Mouse (Mus musculus) common myeloid progenitor, adult 5-6 weeks (primary cell): ENCODE results near the gene Gdpd3. TPM values are rescaled to one million over a fixed set of nuclear protein-coding genes. Genes with fewer than 3 reads are reported as not detected.

Source experiments
- ATAC-seq: replicated peaks from 2 replicates; pipeline ENCODE4 v1.8.0; 2016; ENCODE audit warnings: low read depth, mild to moderate bottlenecking, moderate TSS enrichment, inconsistent platforms; ENCODE audit not compliant: poor library complexity, severe bottlenecking
- total RNA-seq: library from RNA; stranded (forward); fragments of 200-1000, 187-1606 nt; gene quantifications from 2 replicates; pipeline ENCODE4 v1.2.3, GENCODE M21; 2017

Gdpd3 gene
- total RNA-seq, 1 experiment from 2014 or later: 5.1 TPM

- no peak for ATAC-seq
These were observed 34.9 kb downstream of the Gdpd3 start for GRCm38 (mm10) chr7:126801057-126801422.

DNA sequence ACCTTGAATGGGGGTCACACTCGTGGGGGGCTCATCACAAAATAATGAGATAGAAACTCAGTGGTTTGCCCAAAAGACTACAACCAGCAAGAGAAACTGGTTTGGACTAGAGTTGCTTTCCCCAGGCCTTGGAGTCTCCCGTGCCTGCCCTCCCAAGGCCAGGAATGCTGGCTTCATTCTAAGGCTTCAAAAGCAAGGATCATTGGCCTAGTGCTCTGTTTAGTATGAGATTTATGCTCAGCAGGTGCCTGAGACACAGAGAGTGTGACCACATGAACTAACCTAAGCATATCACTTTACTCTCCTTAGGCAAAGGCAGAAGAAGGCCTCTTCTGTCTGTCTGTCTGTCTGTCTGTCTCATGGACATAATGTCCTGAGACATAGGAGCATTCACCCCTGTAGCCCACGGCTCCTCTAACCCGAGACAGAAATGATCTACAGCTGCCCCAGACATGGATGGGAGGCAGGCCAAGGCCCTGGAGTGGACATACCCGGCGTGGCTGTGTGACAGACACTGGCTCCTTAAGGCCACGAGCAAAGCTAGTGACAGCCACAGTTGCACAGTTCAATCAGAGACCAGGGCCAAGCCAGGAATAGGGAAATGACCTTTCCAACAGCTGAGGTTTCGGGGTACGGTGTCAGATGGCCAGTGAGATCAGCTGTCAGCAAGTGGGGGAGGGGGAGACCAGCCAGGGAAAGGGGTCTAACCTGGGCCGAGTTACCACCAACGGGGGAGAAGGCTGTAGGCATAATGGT is 36.2 kb downstream of the Gdpd3 start:
- ATAC-seq: no peak

GRCm38 (mm10) chr7:126803181-126803580 is 37.0 kb downstream of the Gdpd3 start:
- no peak for ATAC-seq

- no peak; the same call in 1 of the 2 replicates for ATAC-seq
These were observed 37.6 kb downstream of the Gdpd3 start for GRCm38 (mm10) chr7:126803751-126804150.

- no peak for ATAC-seq
These were observed 40.8 kb downstream of the Gdpd3 start for GRCm38 (mm10) chr7:126806956-126807355.

DNA sequence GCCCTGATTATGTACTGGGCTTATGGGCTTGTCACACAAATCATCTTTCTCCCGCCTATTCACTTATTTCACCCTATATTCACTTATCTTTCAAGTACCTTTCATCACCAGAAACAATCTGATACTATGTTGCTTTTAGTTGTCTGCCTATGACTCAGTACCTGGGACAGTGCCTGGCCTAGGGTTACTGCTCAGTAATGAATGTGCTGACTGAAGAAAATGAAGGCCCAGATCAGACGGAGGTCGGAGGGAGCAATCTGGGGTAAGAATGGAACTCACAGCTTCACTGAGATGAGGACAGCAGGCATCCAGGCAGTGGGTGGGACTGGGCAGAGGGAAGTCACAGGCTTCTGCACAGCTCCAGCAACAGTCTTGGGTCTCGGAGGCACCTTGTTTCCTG is 41.3 kb downstream of the Gdpd3 start:
- no peak for ATAC-seq

GRCm38 (mm10) chr7:126808703-126809455 is 42.7 kb downstream of the Gdpd3 start:
- peak; percentile 92 for ATAC-seq

DNA sequence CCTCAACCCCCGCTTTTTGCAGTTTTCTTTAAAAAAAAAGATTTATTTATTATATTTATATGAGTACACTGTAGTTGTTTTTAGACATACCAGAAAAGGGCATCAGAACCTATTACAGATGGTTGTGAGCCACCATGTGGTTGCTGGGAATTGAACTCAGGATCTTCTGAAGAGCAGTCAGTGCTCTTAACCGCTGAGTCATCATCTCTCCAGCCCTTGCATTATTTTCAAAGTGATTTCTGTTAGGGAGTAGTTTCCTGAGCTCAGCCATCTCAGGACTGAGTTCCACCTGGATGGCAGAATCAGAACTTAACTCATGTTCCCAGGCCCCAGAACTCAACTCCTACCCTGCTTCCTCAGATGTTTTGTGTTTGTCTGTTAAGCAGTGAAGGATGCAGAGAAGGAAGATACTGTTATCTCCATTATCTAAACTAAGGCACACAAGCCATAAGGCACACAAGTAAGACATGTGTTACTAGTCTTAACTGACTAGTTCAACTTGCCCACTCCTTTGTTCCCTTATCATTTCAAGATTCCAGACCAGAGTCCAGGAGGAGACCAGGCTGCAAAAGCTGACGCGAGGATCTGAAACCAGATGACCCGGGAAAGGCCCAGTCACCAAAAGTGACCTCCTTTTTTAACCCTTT is 43.7 kb downstream of the Gdpd3 start:
- no peak for ATAC-seq

DNA sequence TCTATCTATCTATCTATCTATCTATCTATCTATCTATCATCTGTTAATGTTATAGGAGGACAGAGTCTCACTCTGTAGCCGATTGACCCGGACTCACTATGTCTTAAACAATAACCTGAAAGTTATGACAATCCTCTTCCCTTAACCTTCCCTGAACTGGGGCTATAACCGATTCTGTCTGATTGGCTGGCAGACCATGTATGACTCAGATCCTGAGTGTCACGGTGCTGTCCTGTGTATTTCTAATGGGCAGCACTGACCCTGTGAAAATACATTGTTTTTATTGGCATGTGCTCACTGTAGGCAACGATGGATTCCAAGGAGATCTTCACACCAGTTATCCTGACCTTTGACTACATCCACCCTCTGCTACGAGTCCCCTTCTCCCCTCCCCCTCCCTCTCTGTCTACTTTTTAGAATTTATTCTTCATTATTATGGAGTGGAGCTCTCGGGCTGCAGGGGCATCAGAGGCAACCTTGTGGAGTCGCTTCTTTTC is 49.6 kb downstream of the Gdpd3 start:
- no peak for ATAC-seq

- ATAC-seq: no peak
These were observed 50.4 kb downstream of the Gdpd3 start for GRCm38 (mm10) chr7:126816494-126816893.

DNA sequence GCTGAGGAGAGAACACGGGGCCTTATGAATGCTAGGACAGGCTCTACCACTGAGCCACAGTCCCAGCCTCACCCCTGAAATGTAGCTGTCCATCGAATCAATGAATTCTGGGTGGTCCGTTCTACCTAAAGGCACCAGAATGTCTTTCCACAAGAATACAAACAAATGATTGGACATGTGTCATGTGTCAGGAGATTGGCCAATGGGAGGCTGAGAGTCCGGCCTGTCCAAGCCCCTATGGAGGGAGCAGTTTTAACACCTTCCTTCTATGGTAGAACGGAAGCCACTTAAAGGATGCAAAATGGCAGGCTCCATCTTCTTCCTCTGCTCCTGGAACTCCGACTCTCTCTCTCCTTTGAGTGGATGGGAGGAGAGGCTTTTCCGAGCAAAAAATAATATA is 51.5 kb downstream of the Gdpd3 start:
- ATAC-seq: no peak

DNA sequence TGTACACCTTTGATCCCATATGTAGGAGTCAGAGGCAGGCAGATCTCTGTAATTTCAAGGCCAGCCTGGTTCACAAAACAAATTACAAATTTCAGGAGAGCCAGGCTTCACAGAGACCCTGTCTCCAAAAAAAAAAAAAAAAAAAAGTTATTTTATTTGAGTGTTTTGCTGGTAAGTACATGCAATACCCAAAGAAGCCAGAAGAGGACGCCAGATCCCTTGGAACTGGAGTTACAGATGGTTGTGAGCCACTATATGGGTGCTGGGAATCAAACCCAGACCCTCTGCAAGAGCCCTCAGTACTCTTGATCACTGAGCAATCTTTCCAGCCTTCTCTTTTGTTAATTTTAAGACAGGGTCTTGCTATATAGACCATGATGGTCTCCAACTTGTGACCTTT is 52.7 kb downstream of the Gdpd3 start:
- ATAC-seq: no peak

DNA sequence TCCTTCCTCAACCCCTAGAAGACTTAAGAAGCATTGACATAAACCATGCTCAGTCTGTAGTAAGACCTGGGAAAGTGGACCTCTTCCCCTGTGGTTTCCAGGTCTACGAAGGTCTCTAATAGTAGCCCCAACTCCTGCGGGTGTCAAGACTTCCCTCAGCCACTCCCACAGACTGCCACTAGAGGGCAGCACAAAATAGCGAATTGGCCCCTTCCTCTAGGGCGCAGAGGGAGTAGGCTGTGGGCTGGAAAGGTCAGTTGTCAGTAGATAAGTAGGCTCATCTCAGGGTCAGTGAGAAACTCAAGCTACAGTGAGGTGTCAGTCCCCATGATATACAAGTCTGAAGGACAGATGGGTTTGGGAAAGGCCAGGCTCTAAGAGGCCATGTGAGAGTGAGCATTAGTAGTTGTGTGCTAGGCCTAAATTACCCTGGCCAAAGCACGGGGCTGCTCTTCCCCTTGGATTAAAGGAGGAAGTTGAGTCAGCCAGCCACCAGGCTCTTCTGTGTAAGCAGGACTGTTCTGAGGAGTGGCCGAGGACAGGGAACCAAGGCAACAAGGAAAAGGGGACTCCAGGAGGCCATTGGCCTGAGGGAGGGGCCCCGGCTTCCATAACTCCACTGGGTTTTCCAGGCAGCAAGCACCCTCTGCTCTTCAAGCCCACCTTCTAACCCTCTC is 55.8 kb downstream of the Gdpd3 start:
- ATAC-seq: peak; percentile 85

DNA sequence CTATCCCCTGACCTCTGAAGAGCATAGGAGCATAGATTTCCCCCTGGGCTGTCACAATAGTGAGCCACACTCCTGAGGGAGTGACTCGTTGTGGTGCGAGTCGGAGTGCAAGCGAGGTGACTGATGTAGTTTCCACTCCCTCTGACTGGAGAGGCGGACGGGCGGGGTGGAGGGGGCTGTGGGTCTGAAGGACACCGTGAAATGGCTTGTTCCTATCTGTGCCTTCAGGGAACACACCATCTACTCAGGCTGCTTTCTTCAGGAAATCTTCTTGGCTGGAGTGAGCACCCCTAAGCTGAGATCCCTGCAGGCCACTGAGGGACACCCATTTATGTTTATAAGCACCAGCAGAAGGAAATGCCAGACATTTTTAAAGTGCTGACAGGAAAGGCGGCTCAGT is 56.6 kb downstream of the Gdpd3 start:
- ATAC-seq: no peak

GRCm38 (mm10) chr7:126823202-126823711 is 57.1 kb downstream of the Gdpd3 start:
- ATAC-seq: no peak

- ATAC-seq: no peak
These were observed 57.8 kb downstream of the Gdpd3 start for GRCm38 (mm10) chr7:126823940-126824339.
